Mouse (Mus musculus): ENCODE measurements around the gene Bace1. TPM values are rescaled to one million over a fixed set of nuclear protein-coding genes. Genes with fewer than 3 reads are reported as not detected.
A peak's percentile ranks its signal among the peaks of the same experiment; 100 is the strongest.
"Not testable (repeated sequence)": the region's sequence is repeated elsewhere in the genome, so short reads cannot be mapped to it uniquely, and the experiment has no call there.

Bace1 gene
- polyA plus RNA-seq, 1 experiment from 2014 or later, result 10.3 TPM

GRCm38 (mm10) chr9:45833461-45833860 lies 4.9 kb upstream of the Bace1 start:
- DNase-seq (ENCODE audit: low spot score), result no peak

- DNase-seq (ENCODE audit: low spot score), result no peak
Observed at GRCm38 (mm10) chr9:45838069-45838433, 329 bp upstream of the Bace1 start.

GRCm38 (mm10) chr9:45839139-45839981 lies 980 bp downstream of the Bace1 start:
- DNase-seq (ENCODE audit: low spot score), result no peak

- DNase-seq (ENCODE audit: low spot score), result no peak
Observed at GRCm38 (mm10) chr9:45839982-45840300, 1.6 kb downstream of the Bace1 start.

- no peak for DNase-seq (ENCODE audit: low spot score)
Observed at GRCm38 (mm10) chr9:45840331-45840730, 2.0 kb downstream of the Bace1 start.

GRCm38 (mm10) chr9:45841458-45841857 lies 3.1 kb downstream of the Bace1 start:
- no peak for DNase-seq (ENCODE audit: low spot score)

GRCm38 (mm10) chr9:45843007-45843406 lies 4.6 kb downstream of the Bace1 start:
- no peak for DNase-seq (ENCODE audit: low spot score)

GRCm38 (mm10) chr9:45843780-45844179 lies 5.4 kb downstream of the Bace1 start:
- no peak for DNase-seq (ENCODE audit: low spot score)

- DNase-seq (ENCODE audit: low spot score), result no peak
Observed at GRCm38 (mm10) chr9:45845541-45845940, 7.2 kb downstream of the Bace1 start.

GRCm38 (mm10) chr9:45846176-45846575 lies 7.8 kb downstream of the Bace1 start:
- DNase-seq (ENCODE audit: low spot score), result not testable (repeated sequence)

GRCm38 (mm10) chr9:45846891-45847460 lies 8.6 kb downstream of the Bace1 start:
- peak; percentile 13 for DNase-seq (ENCODE audit: low spot score)

GRCm38 (mm10) chr9:45849528-45850408 lies 11.4 kb downstream of the Bace1 start:
- no peak for DNase-seq (ENCODE audit: low spot score)

- no peak for DNase-seq (ENCODE audit: low spot score)
Observed at GRCm38 (mm10) chr9:45850528-45851155, 12.3 kb downstream of the Bace1 start.

GRCm38 (mm10) chr9:45851330-45851729 lies 12.9 kb downstream of the Bace1 start:
- DNase-seq (ENCODE audit: low spot score), result peak; percentile 40

- no peak for DNase-seq (ENCODE audit: low spot score)
Observed at GRCm38 (mm10) chr9:45851776-45852175, 13.4 kb downstream of the Bace1 start.

GRCm38 (mm10) chr9:45853695-45854094 lies 15.3 kb downstream of the Bace1 start:
- DNase-seq (ENCODE audit: low spot score), result peak; percentile 26

- DNase-seq (ENCODE audit: low spot score), result no peak
Observed at GRCm38 (mm10) chr9:45854136-45854535, 15.8 kb downstream of the Bace1 start.

- no peak for DNase-seq (ENCODE audit: low spot score)
Observed at GRCm38 (mm10) chr9:45859364-45859763, 21.0 kb downstream of the Bace1 start.

- DNase-seq (ENCODE audit: low spot score), result no peak
Observed at GRCm38 (mm10) chr9:45861813-45862212, 23.4 kb downstream of the Bace1 start.

GRCm38 (mm10) chr9:45869181-45869580 lies 30.8 kb downstream of the Bace1 start:
- no peak for DNase-seq (ENCODE audit: low spot score)

GRCm38 (mm10) chr9:45870265-45870664 lies 31.9 kb downstream of the Bace1 start:
- DNase-seq (ENCODE audit: low spot score), result no peak

GRCm38 (mm10) chr9:45877928-45878327 lies 39.5 kb downstream of the Bace1 start:
- DNase-seq (ENCODE audit: low spot score), result peak; percentile 14

Data from thymus, postnatal 0 days (tissue).